Mouse (Mus musculus): Measurements from ENCODE around the gene Ccl5. TPM values are rescaled to one million over a fixed set of nuclear protein-coding genes. Genes with fewer than 3 reads are reported as not detected.

Gene Ccl5
- polyA plus RNA-seq, 1 experiment from 2014 or later = not detected

DNA sequence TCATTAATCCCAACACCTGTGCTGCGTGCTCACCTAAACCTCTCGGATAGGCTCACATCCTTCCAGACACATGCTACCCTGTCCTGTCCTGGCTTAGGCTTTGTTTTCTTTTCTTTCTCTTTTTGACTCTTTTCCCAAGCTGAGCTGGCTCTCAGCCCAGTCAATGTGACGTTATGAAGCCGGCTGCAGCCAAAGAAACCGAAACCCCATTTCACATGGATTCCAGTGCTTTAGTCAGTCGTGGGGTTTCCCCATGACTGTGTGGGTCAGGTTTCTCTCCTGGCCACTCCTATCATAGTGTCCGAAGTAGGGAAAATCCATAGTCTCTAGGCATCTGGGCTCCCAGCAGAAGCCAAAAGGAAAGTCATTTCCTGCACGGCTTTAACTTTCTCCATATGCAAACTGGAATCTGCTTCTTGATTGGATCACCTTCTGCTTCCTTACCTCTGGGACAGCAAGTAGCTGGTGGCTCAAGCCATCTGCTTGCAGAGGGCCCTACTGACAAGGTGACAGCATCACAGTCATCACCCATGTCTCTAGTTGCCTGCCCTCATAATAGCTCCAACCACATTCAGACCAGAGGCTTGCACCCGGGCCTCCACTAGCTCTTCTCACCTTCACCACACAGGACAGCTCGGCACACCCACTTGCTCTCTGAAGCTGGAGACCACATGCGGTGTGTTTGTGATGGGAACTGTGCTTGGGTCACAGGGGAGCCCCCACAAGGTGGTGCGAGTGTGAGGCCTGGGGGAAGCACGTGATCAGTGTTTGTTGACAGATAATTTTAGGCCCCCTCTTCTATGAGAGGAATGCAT is 4.5 kb upstream of the Ccl5 start:
- no peak overlapping the region for H3K9ac ChIP-seq
- H3K27ac ChIP-seq (replicated peaks) = no peak overlapping the region
- 53% methylated on average over 13 of the region's 13 CpGs for WGBS
- peaks cover 11% of the 10 kb centered on the region for H3K4me1 ChIP-seq (replicated peaks)
- no peaks in the 10 kb centered on the region for H3K27me3 ChIP-seq
- no peak overlapping the region for H3K4me2 ChIP-seq
- no peaks in the 10 kb centered on the region for H3K9me3 ChIP-seq
- no peaks in the 10 kb centered on the region for H3K36me3 ChIP-seq
- no peak overlapping the region for H3K4me3 ChIP-seq
- no peak for ATAC-seq (ENCODE audit: low read depth)

DNA sequence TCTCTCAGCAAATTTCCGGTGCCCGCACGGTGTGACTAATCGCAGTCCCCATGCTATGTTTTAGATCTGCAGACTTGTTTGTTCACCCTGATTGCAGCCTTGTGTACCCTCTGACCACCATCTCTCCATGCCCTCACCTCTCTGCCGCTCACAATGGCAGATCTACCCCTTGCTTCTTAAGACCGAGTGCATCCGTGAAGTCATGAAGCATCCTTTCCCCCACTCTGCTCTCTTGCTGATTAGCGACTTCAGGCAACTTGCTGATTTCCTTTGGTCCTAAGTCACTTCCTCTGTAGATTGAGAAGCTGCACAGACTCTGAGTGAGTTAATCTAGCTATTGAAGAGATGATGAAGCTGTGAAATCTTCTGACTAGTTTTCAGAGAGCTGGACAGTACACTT is 3.8 kb upstream of the Ccl5 start:
- no peak overlapping the region for H3K4me2 ChIP-seq
- no peak for ATAC-seq (ENCODE audit: low read depth)

DNA sequence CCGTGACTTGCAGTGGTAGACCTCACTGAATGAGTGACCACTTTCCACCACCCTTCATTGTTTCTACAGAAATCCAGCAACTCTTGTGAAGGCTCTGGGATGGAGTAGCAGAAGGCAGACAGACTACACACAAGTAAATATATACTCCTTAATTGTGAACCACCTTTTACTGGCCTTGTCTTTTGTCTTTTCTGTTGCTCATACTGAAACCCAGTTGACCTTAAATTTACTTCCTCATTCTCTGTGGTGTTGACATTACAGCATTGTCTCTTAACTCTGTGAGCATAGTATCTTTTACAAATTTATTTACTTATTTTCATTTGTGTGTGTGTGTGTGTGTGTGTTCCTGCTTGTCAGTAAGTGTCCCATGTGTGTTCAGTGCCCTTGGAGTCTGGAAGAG is 2.9 kb upstream of the Ccl5 start:
- H3K4me1 ChIP-seq (replicated peaks) = peaks cover 11% of the 10 kb centered on the region
- H3K27ac ChIP-seq (replicated peaks) = no peak overlapping the region
- no peak for ATAC-seq (ENCODE audit: low read depth)
- WGBS = 97% methylated on average over 1 of the region's 1 CpGs
- no peaks in the 10 kb centered on the region for H3K36me3 ChIP-seq
- H3K27me3 ChIP-seq = no peaks in the 10 kb centered on the region
- H3K4me2 ChIP-seq = no peak overlapping the region
- H3K4me3 ChIP-seq = no peak overlapping the region
- no peaks in the 10 kb centered on the region for H3K9me3 ChIP-seq
- no peak overlapping the region for H3K9ac ChIP-seq

More for the DNA sequence above, 3.8 kb upstream of the Ccl5 start:
- Histone ChIP-seq H3K27ac (replicated peaks) (no peak overlapping the region), H3K4me3 (no peak overlapping the region), H3K36me3 (no peaks in the 10 kb centered on the region), H3K9ac (no peak overlapping the region), H3K27me3 (no peaks in the 10 kb centered on the region), H3K4me1 (replicated peaks) (peaks cover 11% of the 10 kb centered on the region), H3K9me3 (no peaks in the 10 kb centered on the region)
- 86% methylated on average over 8 of the region's 8 CpGs for WGBS

DNA sequence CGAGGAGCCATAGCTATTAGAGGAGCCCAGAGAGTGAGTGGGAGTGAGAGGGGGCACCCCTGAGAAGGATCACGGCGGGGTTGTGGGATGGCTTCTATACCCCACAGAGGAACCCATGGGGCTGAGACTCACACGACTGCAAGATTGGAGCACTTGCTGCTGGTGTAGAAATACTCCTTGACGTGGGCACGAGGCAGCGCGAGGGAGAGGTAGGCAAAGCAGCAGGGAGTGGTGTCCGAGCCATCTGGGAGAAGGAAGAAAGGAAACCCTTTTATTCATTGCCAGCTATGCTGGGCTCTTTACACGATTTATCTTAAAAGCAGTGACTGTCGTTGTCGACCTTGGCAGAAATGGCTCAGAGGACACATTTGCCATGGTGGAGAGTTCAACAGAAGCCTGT is 1.3 kb downstream of the Ccl5 start:
- no peak overlapping the region for H3K4me2 ChIP-seq
- H3K9me3 ChIP-seq = no peaks in the 10 kb centered on the region
- ATAC-seq (ENCODE audit: low read depth) = no peak
- 70% methylated on average over 12 of the region's 12 CpGs for WGBS
- H3K4me1 ChIP-seq (replicated peaks) = no peaks in the 10 kb centered on the region
- H3K4me3 ChIP-seq = no peak overlapping the region
- H3K9ac ChIP-seq = no peak overlapping the region
- no peaks in the 10 kb centered on the region; the same call in 1 of the 2 replicates for H3K36me3 ChIP-seq
- H3K27me3 ChIP-seq = no peaks in the 10 kb centered on the region
- H3K27ac ChIP-seq (replicated peaks) = no peak overlapping the region

DNA sequence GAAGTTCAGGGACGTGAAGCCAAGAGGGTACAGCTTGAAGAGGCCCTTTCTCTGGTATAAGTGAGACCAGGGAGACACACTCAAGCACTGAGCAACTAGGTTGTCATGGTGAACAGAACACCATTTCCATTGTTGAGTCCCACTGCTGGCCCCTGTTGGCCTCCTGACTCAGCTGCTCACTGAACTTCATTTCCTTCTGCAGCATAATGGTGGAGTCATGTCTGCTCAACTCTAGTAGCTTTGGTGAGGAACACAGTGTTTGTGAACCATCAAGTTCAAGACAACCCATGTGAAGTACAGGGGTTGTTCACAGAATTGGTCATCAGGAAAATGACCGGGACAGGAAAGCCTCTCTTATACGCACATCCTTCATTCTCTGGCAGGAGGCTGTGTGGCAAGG is 8.2 kb downstream of the Ccl5 start, which contains the start of gene Heatr9:
Gene Heatr9 (minus strand): TSS at position 101 of the 400 bp plus-strand sequence.
- Histone ChIP-seq H3K27me3 (no peaks in the 10 kb centered on the region), H3K36me3 (peaks cover 6% of the 10 kb centered on the region), H3K9me3 (no peaks in the 10 kb centered on the region), H3K9ac (no peak within 1 kb of the TSS), H3K4me1 (replicated peaks) (no peaks in the 10 kb centered on the region), H3K27ac (replicated peaks) (no peak within 1 kb of the TSS), H3K4me3 (no peak within 1 kb of the TSS), H3K4me2 (no peak within 1 kb of the TSS)
- 81% methylated on average over 3 of the region's 3 CpGs for WGBS
- no peak for ATAC-seq (ENCODE audit: low read depth)

DNA sequence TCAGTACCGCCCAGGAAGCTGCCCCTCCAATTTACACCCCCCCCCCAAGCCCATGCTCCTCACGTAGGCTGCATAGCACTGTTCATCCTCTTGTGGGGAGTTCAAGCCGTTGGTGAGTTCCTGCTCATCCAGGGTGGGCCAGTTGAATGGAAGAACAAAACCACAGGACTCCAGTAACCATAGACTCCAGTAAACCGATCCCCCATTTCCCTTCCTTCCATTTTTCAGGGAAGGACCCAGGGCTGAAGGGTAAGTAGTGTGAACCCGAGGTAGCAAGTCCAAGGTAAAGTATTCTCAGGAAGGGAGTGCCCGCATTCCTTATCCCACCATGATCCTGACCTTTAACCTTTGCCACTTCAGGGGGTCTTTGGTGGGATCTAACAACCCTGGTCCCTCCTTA is 11.9 kb downstream of the Ccl5 start:
- no peak overlapping the region for H3K4me2 ChIP-seq
- 71% methylated on average over 6 of the region's 6 CpGs for WGBS
- H3K27ac ChIP-seq (replicated peaks) = no peak overlapping the region
- ATAC-seq (ENCODE audit: low read depth) = no peak
- peaks cover 16% of the 10 kb centered on the region for H3K36me3 ChIP-seq
- no peak overlapping the region for H3K4me3 ChIP-seq
- no peaks in the 10 kb centered on the region for H3K4me1 ChIP-seq (replicated peaks)
- no peak overlapping the region for H3K9ac ChIP-seq
- no peaks in the 10 kb centered on the region for H3K27me3 ChIP-seq
- H3K9me3 ChIP-seq = no peaks in the 10 kb centered on the region

DNA sequence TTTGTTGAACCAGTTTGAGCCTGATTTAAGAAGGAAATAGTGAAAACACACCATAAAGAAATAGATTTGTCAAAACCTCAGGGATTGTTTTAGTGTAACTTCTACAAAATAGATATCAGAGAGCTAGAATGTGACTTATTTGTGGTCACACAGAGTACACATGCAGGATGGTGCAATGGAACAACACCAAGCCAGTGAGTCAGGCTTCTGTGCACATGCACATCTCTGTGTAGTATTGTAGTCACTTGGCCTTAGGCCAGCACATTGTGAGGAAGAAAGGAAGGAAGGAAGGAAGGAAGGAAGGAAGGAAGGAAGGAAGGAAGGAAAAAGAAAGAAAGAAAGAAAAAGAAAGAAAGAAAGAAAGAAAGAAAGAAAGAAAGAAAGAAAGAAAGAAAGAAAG is 13.2 kb downstream of the Ccl5 start:
- Histone ChIP-seq H3K4me1 (replicated peaks) (no peaks in the 10 kb centered on the region), H3K4me3 (no peak overlapping the region), H3K27ac (replicated peaks) (no peak overlapping the region), H3K36me3 (peaks cover 13% of the 10 kb centered on the region), H3K9ac (no peak overlapping the region), H3K9me3 (no peaks in the 10 kb centered on the region), H3K27me3 (no peaks in the 10 kb centered on the region), H3K4me2 (no peak overlapping the region)
- no peak for ATAC-seq (ENCODE audit: low read depth)

DNA sequence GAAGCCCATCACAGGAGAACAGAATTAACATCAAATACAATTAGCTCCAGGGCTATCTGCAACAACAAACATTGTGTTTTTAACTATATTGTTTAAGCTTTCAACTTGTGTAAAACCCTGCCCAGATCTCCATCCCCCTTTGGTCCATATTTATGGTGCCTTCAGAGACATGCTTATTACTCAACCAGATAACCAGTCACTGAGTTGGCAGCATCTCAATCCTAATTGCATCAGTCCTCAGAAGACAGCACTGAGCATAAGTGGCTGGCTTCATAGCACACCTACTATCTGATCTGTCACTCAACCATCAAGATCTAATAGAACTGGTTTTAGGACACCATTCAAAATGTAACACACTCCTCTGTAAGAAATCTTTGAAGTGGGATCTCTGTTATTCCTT is 20.8 kb downstream of the Ccl5 start:
- Histone ChIP-seq H3K9ac (no peak overlapping the region), H3K4me2 (no peak overlapping the region), H3K27me3 (no peaks in the 10 kb centered on the region), H3K9me3 (no peaks in the 10 kb centered on the region), H3K27ac (replicated peaks) (no peak overlapping the region), H3K4me3 (no peak overlapping the region), H3K36me3 (peaks cover 46% of the 10 kb centered on the region), H3K4me1 (replicated peaks) (no peaks in the 10 kb centered on the region)
- no peak for ATAC-seq (ENCODE audit: low read depth)

DNA sequence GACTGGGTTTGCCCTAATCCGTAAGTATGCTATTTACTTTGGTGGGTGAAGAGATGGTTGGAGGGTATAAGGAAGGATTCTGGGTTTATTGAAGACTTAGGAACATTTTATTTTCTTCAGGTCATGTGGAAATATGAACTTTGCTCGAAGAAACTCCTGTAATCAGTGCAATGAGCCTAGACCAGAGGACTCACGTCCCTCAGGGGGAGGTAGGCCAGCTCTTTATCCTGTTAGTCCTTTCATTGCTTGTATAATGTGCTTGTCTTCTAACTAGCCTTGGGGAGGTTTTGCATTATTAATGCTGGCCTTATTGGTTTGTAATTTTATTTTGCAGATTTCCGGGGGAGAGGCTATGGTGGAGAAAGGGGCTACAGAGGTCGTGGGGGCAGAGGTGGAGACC is 26.0 kb downstream of the Ccl5 start:
- H3K27ac ChIP-seq (replicated peaks) = no peak overlapping the region
- H3K27me3 ChIP-seq = no peaks in the 10 kb centered on the region
- no peaks in the 10 kb centered on the region for H3K9me3 ChIP-seq
- ATAC-seq (ENCODE audit: low read depth) = no peak
- WGBS = 91% methylated on average over 5 of the region's 5 CpGs
- peaks cover 74% of the 10 kb centered on the region for H3K36me3 ChIP-seq
- H3K9ac ChIP-seq = no peak overlapping the region
- no peak overlapping the region for H3K4me3 ChIP-seq
- no peaks in the 10 kb centered on the region for H3K4me1 ChIP-seq (replicated peaks)
- no peak overlapping the region for H3K4me2 ChIP-seq

DNA sequence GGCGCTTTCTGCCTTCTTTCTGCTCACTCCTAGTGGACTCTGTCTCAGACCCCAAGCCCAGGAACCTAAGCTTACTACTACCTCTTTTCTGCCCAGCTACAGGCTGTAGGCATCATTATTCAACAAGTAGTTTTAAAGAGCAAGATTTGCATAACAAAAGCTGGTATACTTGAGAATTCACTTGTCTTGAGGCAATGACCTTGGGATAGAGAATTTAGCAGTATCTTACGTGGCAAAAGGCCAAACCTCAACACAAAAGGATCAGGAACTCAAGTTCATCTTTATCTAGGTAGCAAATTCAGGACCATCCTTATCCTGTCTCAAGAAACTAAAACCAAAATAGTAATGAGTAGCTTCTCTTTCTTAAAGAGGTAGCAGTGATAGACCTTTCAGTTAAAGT is 34.7 kb downstream of the Ccl5 start:
- no peak overlapping the region for H3K9ac ChIP-seq
- 66% methylated on average over 2 of the region's 2 CpGs for WGBS
- no peak overlapping the region for H3K4me2 ChIP-seq
- H3K27ac ChIP-seq (replicated peaks) = no peak overlapping the region
- H3K9me3 ChIP-seq = no peaks in the 10 kb centered on the region
- ATAC-seq (ENCODE audit: low read depth) = no peak
- no peak overlapping the region for H3K4me3 ChIP-seq
- H3K36me3 ChIP-seq = peaks cover 24% of the 10 kb centered on the region
- no peaks in the 10 kb centered on the region for H3K27me3 ChIP-seq
- peaks cover 6% of the 10 kb centered on the region; the same call in 1 of the 2 replicates for H3K4me1 ChIP-seq (replicated peaks)

DNA sequence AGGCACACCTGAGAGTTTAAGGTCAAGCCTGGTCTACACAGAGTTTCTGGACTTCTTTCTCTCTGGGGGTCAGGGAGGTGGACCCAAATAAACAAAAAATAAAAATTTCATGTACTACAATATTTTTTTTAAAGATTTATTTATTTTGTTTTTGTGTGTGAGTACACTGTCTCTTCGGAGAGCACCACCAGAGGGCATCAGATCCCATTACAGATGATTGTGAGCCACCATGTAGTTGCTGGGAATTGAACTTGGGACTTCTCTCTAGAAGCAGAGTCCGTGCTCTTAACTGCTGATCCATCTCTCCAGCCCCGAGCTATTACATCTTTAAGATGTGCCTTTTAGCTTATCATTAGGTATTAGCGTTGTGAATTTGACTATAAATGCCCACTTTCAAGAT is 38.8 kb downstream of the Ccl5 start:
- peaks cover 6% of the 10 kb centered on the region; the same call in 1 of the 2 replicates for H3K4me1 ChIP-seq (replicated peaks)
- H3K4me3 ChIP-seq = no peak overlapping the region
- peaks cover 32% of the 10 kb centered on the region for H3K36me3 ChIP-seq
- no peaks in the 10 kb centered on the region for H3K27me3 ChIP-seq
- no peaks in the 10 kb centered on the region for H3K9me3 ChIP-seq
- H3K4me2 ChIP-seq = no peak overlapping the region
- no peak overlapping the region for H3K27ac ChIP-seq (replicated peaks)
- 83% methylated on average over 4 of the region's 4 CpGs for WGBS
- no peak overlapping the region for H3K9ac ChIP-seq
- no peak for ATAC-seq (ENCODE audit: low read depth)
